Mouse (Mus musculus) brain, embryonic 14.5 days (tissue): ENCODE measurements around the gene Serpina3f. TPM values are rescaled to one million over a fixed set of nuclear protein-coding genes. Genes with fewer than 3 reads are reported as not detected.

Experiments
- DNase-seq: peaks from one replicate; pipeline ENCODE4 v3.0.0-alpha.2; 2011; ENCODE audit warnings: low read depth
- CTCF ChIP-seq: fragments of 200-500 bp; IDR thresholded peaks from 2 replicates; pipeline ENCODE4 v1.5.1; 2012; ENCODE audit warnings: inconsistent platforms, mild to moderate bottlenecking, moderate library complexity, borderline replicate concordance; ENCODE audit not compliant: insufficient read depth, insufficient read length; ENCODE audit errors: extremely low read depth
- POLR2A ChIP-seq: fragments of 200-500 bp; IDR thresholded peaks from 2 replicates; pipeline ENCODE4 v1.6.1; 2012; ENCODE audit warnings: mild to moderate bottlenecking, inconsistent platforms, borderline replicate concordance; ENCODE audit not compliant: poor library complexity, insufficient read depth, insufficient read length, severe bottlenecking; ENCODE audit errors: extremely low read depth
- polyA plus RNA-seq: library from polyadenylated mRNA; depleted of rRNA; stranded (reverse); fragments of >200 nt; gene quantifications from 2 replicates; pipeline ENCODE4 v1.2.3, GENCODE M21; 2012; rRNA removed

The Serpina3f gene
- polyA plus RNA-seq, 1 experiment, result 0.10 TPM

- no peak for TF ChIP-seq POLR2A
- DNase-seq, result no peak
Observed at GRCm38 (mm10) chr12:104261041-104261440, 46.7 kb downstream of the Serpina3f start.

GRCm38 (mm10) chr12:104262863-104263262 is 48.5 kb downstream of the Serpina3f start, which contains the start of gene Serpina3i:
Gene Serpina3i (plus strand): TSS chr12:104263122.
- DNase-seq, result no peak
- TF ChIP-seq CTCF (no peak), POLR2A (no peak)

GRCm38 (mm10) chr12:104266374-104266773 is 52.0 kb downstream of the Serpina3f start:
- TF ChIP-seq CTCF, result no peak
- no peak for TF ChIP-seq POLR2A
- no peak for DNase-seq

Other genes with a start within 250 kb of the Serpina3f start
- gene Serpina11, start 224.6 kb upstream of the Serpina3f start, polyA plus RNA-seq, result not detected in 2 replicates
- 0.04 TPM in 1 of 2 replicates, not detected in the other for gene Serpina9, start 200.8 kb upstream of the Serpina3f start, polyA plus RNA-seq
- not detected in 2 replicates for gene Serpina12, start 170.1 kb upstream of the Serpina3f start, polyA plus RNA-seq
- not detected in 2 replicates for gene Serpina5, start 113.4 kb upstream of the Serpina3f start, polyA plus RNA-seq
- not detected in 2 replicates for gene Serpina3a, start 101.8 kb upstream of the Serpina3f start, polyA plus RNA-seq
- gene Serpina3b, start 86.5 kb upstream of the Serpina3f start, polyA plus RNA-seq, result not detected in 2 replicates
- gene Serpina3c, start 60.7 kb upstream of the Serpina3f start, polyA plus RNA-seq, result not detected in 2 replicates
- 0.33 and 0.57 TPM in 2 replicates for gene Serpina3g, start 21.7 kb downstream of the Serpina3f start, polyA plus RNA-seq
- gene Serpina3i, start 48.6 kb downstream of the Serpina3f start, polyA plus RNA-seq, result 0.05 and 0.07 TPM in 2 replicates
- gene Serpina3j, start 100.0 kb downstream of the Serpina3f start, polyA plus RNA-seq, result not detected in 2 replicates
- gene Serpina3k, start 123.9 kb downstream of the Serpina3f start, polyA plus RNA-seq, result not detected in 2 replicates
- not detected in 2 replicates for gene Serpina3m, start 123.9 kb downstream of the Serpina3f start, polyA plus RNA-seq
- gene Serpina3n, start 192.2 kb downstream of the Serpina3f start, polyA plus RNA-seq, result 0.37 and 0.72 TPM in 2 replicates